ENCODE assay signal across 8 mouse cellular contexts in the genomic region with DNA sequence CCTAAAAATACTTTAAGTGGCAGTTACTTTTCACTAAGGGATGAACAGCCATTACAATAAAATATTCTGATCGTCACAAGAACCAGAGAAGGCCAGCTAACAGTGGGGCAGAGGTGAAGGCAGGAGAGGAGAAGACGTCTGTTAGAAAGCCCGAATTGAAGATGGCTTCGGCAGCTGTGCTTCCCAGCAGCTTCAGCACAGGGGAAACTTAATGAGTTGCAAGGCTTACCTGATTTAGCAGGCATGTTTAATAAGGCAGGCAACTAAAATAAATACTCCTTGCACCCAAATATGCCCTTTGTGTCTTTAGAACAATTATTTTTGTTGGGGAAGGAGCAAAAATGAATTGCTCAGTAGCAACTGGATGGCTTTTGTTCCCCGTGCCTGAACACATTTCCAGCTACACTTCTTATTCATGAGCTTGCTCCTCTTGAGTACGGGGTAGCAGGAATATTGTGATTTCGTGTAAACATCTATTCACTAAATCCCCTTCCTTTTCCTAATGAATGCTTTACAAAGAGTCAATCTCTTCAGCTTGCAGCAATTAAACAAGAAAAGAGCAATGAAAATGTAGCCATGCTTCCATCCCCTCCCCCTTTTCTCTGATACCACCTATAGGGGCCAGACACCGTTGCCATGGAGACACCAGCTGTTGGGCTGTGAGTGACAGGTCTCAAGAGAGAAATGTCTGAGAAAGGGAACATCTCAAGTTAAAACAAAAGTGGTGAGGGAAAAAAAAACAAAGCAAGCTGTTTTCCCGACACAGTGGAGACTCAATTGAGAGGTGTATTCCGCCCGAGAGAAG.
DNase-seq lines count a peak whose midpoint lies in the region; ATAC-seq and TF ChIP-seq lines count a peak whose summit lies in the region.
"Had no signal": no experiment of that assay in that cellular context is flagged by ENCODE, and none has a peak within 500 bp of the region (broad histone marks: within the 10 kb centered on the region; RNA-seq: fewer than 3 reads in every experiment).

No protein-coding gene starts in this region.

- peak overlapping the region; percentile 56 for H3K27ac ChIP-seq in cortical plate, adult 2 months (ENCODE audit: insufficient read depth, low read length)
- 0 out of 2 replicates have a peak overlapping the region, but pooled peaks have one; percentile 52 for H3K27ac ChIP-seq in embryonic facial prominence, embryonic 13.5 days
- peak overlapping the region; percentile 91 for H3K27ac ChIP-seq in layer of hippocampus, adult 2 months
- H3K27ac ChIP-seq in neural tube, embryonic 14.5 days (ENCODE audit: low read depth, low read length): peak overlapping the region; percentile 91
- H3K27ac ChIP-seq: stomach, embryonic 15.5 days had no signal

- peak overlapping the region; percentile 37 for H3K4me2 ChIP-seq in embryonic facial prominence, embryonic 13.5 days
- peak overlapping the region; percentile 46; the same call in 1 of the 2 replicates for H3K4me2 ChIP-seq in neural tube, embryonic 14.5 days (ENCODE audit: low read depth, low read length)
- H3K4me2 ChIP-seq: stomach, embryonic 15.5 days had no signal

- H3K9ac ChIP-seq in embryonic facial prominence, embryonic 13.5 days: no peak overlapping the region
- peak overlapping the region; percentile 18; the same call in 1 of the 2 replicates for H3K9ac ChIP-seq in neural tube, embryonic 14.5 days (replicated peaks; ENCODE audit: low read depth, low read length)
- H3K9ac ChIP-seq: stomach, embryonic 15.5 days had no signal

- no peak overlapping the region for H3K4me3 ChIP-seq in cortical plate, adult 2 months (ENCODE audit: insufficient read depth, low read length)
- no peak overlapping the region for H3K4me3 ChIP-seq in embryonic facial prominence, embryonic 13.5 days
- peak overlapping the region; percentile 43 for H3K4me3 ChIP-seq in layer of hippocampus, adult 2 months
- peak overlapping the region; percentile 12; the same call in 1 of the 2 replicates for H3K4me3 ChIP-seq in neural tube, embryonic 14.5 days (ENCODE audit: low read depth, low read length)
- H3K4me3 ChIP-seq: stomach, embryonic 15.5 days had no signal

- H3K36me3 ChIP-seq in embryonic facial prominence, embryonic 13.5 days: no peaks in the 10 kb centered on the region
- H3K36me3 ChIP-seq in neural tube, embryonic 14.5 days (ENCODE audit: control insufficient read depth, insufficient read depth, low read length): no peaks in the 10 kb centered on the region
- H3K36me3 ChIP-seq: stomach, embryonic 15.5 days had no signal

- no peaks in the 10 kb centered on the region for H3K27me3 ChIP-seq in embryonic facial prominence, embryonic 13.5 days
- H3K27me3 ChIP-seq in neural tube, embryonic 14.5 days (ENCODE audit: control insufficient read depth, insufficient read depth, low read length): no peaks in the 10 kb centered on the region
- H3K27me3 ChIP-seq: stomach, embryonic 15.5 days had no signal

- no peak for TF ChIP-seq CTCF in cortical plate, adult 2 months (IDR thresholded peaks at IDR 0.05; ENCODE audit: extremely low read depth, insufficient read depth, low read length)
- no peak for TF ChIP-seq CTCF in layer of hippocampus, adult 2 months (conservative IDR thresholded peaks at IDR 0.05)

- H3K9me3 ChIP-seq in embryonic facial prominence, embryonic 13.5 days: no peaks in the 10 kb centered on the region
- no peaks in the 10 kb centered on the region for H3K9me3 ChIP-seq in neural tube, embryonic 14.5 days (ENCODE audit: control insufficient read depth, low read length)
- H3K9me3 ChIP-seq: stomach, embryonic 15.5 days had no signal

- WGBS in embryonic facial prominence, embryonic 13.5 days: 11% methylated on average over 11 of the region's 11 CpGs
- WGBS in neural tube, embryonic 14.5 days: 5% methylated on average over 11 of the region's 11 CpGs

- no peak for ATAC-seq in embryonic facial prominence, embryonic 13.5 days (ENCODE audit: insufficient number of reproducible peaks, insufficient read depth, low FRiP score, low TSS enrichment, low read depth)
- peak; percentile 95 for ATAC-seq in neural tube, embryonic 14.5 days (ENCODE audit: low read depth)
- ATAC-seq in megakaryocyte progenitor cell, adult 5-6 weeks (replicated peaks; ENCODE audit: poor library complexity): no peak
- ATAC-seq in activated CD4-positive, CD25-positive, alpha-beta regulatory T cell, adult 4 months: no peak

- peaks cover 7% of the 10 kb centered on the region for H3K4me1 ChIP-seq in cortical plate, adult 2 months (ENCODE audit: control insufficient read depth, insufficient read depth, low read length)
- H3K4me1 ChIP-seq in embryonic facial prominence, embryonic 13.5 days: peaks cover 10% of the 10 kb centered on the region; the same call in 1 of the 2 replicates
- peaks cover 6% of the 10 kb centered on the region; the same call in 1 of the 2 replicates for H3K4me1 ChIP-seq in neural tube, embryonic 14.5 days (ENCODE audit: control insufficient read depth, insufficient read depth, low read length)
- H3K4me1 ChIP-seq: stomach, embryonic 15.5 days had no signal

- peak; percentile 17 to 27 for DNase-seq in layer of hippocampus, adult 2 months (ENCODE audit: low spot score in 2 of 2)
- DNase-seq in gastrocnemius, adult 18-20 months (ENCODE audit: low spot score): no peak

- no peak for TF ChIP-seq POLR2A in cortical plate, adult 2 months (IDR thresholded peaks at IDR 0.05; ENCODE audit: extremely low read depth, insufficient read depth, low read length)

Comparison
In these comparisons a context has a peak if more than half of its experiments do, and no peak if none do; other contexts are left out.
1. H3K4me3 ChIP-seq: peak in layer of hippocampus, adult 2 months (single experiment) and neural tube, embryonic 14.5 days (single experiment); none in cortical plate, adult 2 months (single experiment) and embryonic facial prominence, embryonic 13.5 days (single experiment).
2. Peak in every context shown above with its lines, with median percentiles within 50 percentile points of each other: H3K27ac ChIP-seq.